Mouse (Mus musculus): Measurements from ENCODE around the gene Ripk3. TPM values are rescaled to one million over a fixed set of nuclear protein-coding genes. Genes with fewer than 3 reads are reported as not detected.

Ripk3 gene
- polyA plus RNA-seq, 1 experiment from 2014 or later: 16.1 TPM

GRCm38 (mm10) chr14:55780736-55781135, 7.9 kb downstream of the Ripk3 start:
- WGBS: 82% methylated on average over 11 of the region's 11 CpGs
- Histone ChIP-seq H3K27me3 (ENCODE audit: control insufficient read depth, insufficient read depth, low read length) (peaks cover 32% of the 10 kb centered on the region), H3K9me3 (ENCODE audit: control insufficient read depth, low read length) (no peaks in the 10 kb centered on the region), H3K27ac (replicated peaks in 1 of 2; ENCODE audit: control insufficient read depth in 1 of 2, insufficient read depth in 1 of 2, low read depth in 2 of 2, low read length in 2 of 2) (no peak overlapping the region), H3K4me3 (ENCODE audit: control insufficient read depth in 1 of 2, insufficient read depth in 1 of 2, low read depth in 1 of 2, low read length in 2 of 2) (no peak overlapping the region), H3K36me3 (ENCODE audit: control insufficient read depth, insufficient read depth, low read length) (peaks cover 22% of the 10 kb centered on the region), H3K4me1 (ENCODE audit: control insufficient read depth in 2 of 2, insufficient read depth in 2 of 2, low read length in 2 of 2) (peaks cover 11 to 13% of the 10 kb centered on the region in 2 experiments; a peak in 3 of 4 replicates), H3K9ac (ENCODE audit: low read length) (no peak overlapping the region), H3K4me2 (ENCODE audit: low read length) (0 out of 2 replicates have a peak overlapping the region, but pooled peaks have one; percentile 24)
- no peak for ATAC-seq (ENCODE audit: insufficient number of reproducible peaks, insufficient read depth, low FRiP score, low read depth)

GRCm38 (mm10) chr14:55779656-55780055, 9.0 kb downstream of the Ripk3 start:
- H3K9me3 ChIP-seq (ENCODE audit: control insufficient read depth, low read length): no peaks in the 10 kb centered on the region
- H3K27ac ChIP-seq (replicated peaks in 1 of 2; ENCODE audit: control insufficient read depth in 1 of 2, insufficient read depth in 1 of 2, low read depth in 2 of 2, low read length in 2 of 2): no peak overlapping the region
- no peak for ATAC-seq (ENCODE audit: insufficient number of reproducible peaks, insufficient read depth, low FRiP score, low read depth)
- peaks cover 23% of the 10 kb centered on the region for H3K27me3 ChIP-seq (ENCODE audit: control insufficient read depth, insufficient read depth, low read length)
- H3K4me3 ChIP-seq (ENCODE audit: control insufficient read depth in 1 of 2, insufficient read depth in 1 of 2, low read depth in 1 of 2, low read length in 2 of 2): no peak overlapping the region
- H3K36me3 ChIP-seq (ENCODE audit: control insufficient read depth, insufficient read depth, low read length): peaks cover 22% of the 10 kb centered on the region
- peaks cover 11 to 13% of the 10 kb centered on the region in 2 experiments; a peak in 3 of 4 replicates for H3K4me1 ChIP-seq (ENCODE audit: control insufficient read depth in 2 of 2, insufficient read depth in 2 of 2, low read length in 2 of 2)
- H3K9ac ChIP-seq (ENCODE audit: low read length): no peak overlapping the region
- H3K4me2 ChIP-seq (ENCODE audit: low read length): no peak overlapping the region
- WGBS: 56% methylated on average over 16 of the region's 16 CpGs

- Histone ChIP-seq H3K4me2 (ENCODE audit: low read length) (no peak overlapping the region), H3K27ac (replicated peaks in 1 of 2; ENCODE audit: control insufficient read depth in 1 of 2, insufficient read depth in 1 of 2, low read depth in 2 of 2, low read length in 2 of 2) (no peak overlapping the region), H3K9ac (ENCODE audit: low read length) (no peak overlapping the region), H3K36me3 (ENCODE audit: control insufficient read depth, insufficient read depth, low read length) (peaks cover 22% of the 10 kb centered on the region), H3K4me1 (ENCODE audit: control insufficient read depth in 2 of 2, insufficient read depth in 2 of 2, low read length in 2 of 2) (peaks cover 10 to 11% of the 10 kb centered on the region in 2 experiments; a peak in 3 of 4 replicates), H3K4me3 (ENCODE audit: control insufficient read depth in 1 of 2, insufficient read depth in 1 of 2, low read depth in 1 of 2, low read length in 2 of 2) (no peak overlapping the region), H3K9me3 (ENCODE audit: control insufficient read depth, low read length) (no peaks in the 10 kb centered on the region), H3K27me3 (ENCODE audit: control insufficient read depth, insufficient read depth, low read length) (peaks cover 13% of the 10 kb centered on the region)
- 81% methylated on average over 15 of the region's 15 CpGs for whole genome bisulfite sequencing
- ATAC-seq (ENCODE audit: insufficient number of reproducible peaks, insufficient read depth, low FRiP score, low read depth): no peak
These were observed 10.0 kb downstream of the Ripk3 start for GRCm38 (mm10) chr14:55778686-55779085.

- 83% methylated on average over 11 of the region's 11 CpGs for whole genome bisulfite sequencing
- no peak overlapping the region for H3K4me2 ChIP-seq (ENCODE audit: low read length)
- H3K27ac ChIP-seq (replicated peaks in 1 of 2; ENCODE audit: control insufficient read depth in 1 of 2, insufficient read depth in 1 of 2, low read depth in 2 of 2, low read length in 2 of 2): no peak overlapping the region
- H3K9me3 ChIP-seq (ENCODE audit: control insufficient read depth, low read length): no peaks in the 10 kb centered on the region
- no peak overlapping the region for H3K4me3 ChIP-seq (ENCODE audit: control insufficient read depth in 1 of 2, insufficient read depth in 1 of 2, low read depth in 1 of 2, low read length in 2 of 2)
- H3K9ac ChIP-seq (ENCODE audit: low read length): no peak overlapping the region
- H3K27me3 ChIP-seq (ENCODE audit: control insufficient read depth, insufficient read depth, low read length): peaks cover 12% of the 10 kb centered on the region
- no peak for ATAC-seq (ENCODE audit: insufficient number of reproducible peaks, insufficient read depth, low FRiP score, low read depth)
- peaks cover 10 to 11% of the 10 kb centered on the region in 2 experiments; a peak in 3 of 4 replicates for H3K4me1 ChIP-seq (ENCODE audit: control insufficient read depth in 2 of 2, insufficient read depth in 2 of 2, low read length in 2 of 2)
- peaks cover 27% of the 10 kb centered on the region for H3K36me3 ChIP-seq (ENCODE audit: control insufficient read depth, insufficient read depth, low read length)
These were observed 10.9 kb downstream of the Ripk3 start for GRCm38 (mm10) chr14:55777806-55778205.

- ATAC-seq (ENCODE audit: insufficient number of reproducible peaks, insufficient read depth, low FRiP score, low read depth): no peak
- H3K9me3 ChIP-seq (ENCODE audit: control insufficient read depth, low read length): no peaks in the 10 kb centered on the region
- H3K27ac ChIP-seq (replicated peaks in 1 of 2; ENCODE audit: control insufficient read depth in 1 of 2, insufficient read depth in 1 of 2, low read depth in 2 of 2, low read length in 2 of 2): no peak overlapping the region
- H3K4me2 ChIP-seq (ENCODE audit: low read length): no peak overlapping the region
- H3K27me3 ChIP-seq (ENCODE audit: control insufficient read depth, insufficient read depth, low read length): peaks cover 8% of the 10 kb centered on the region
- no peak overlapping the region for H3K9ac ChIP-seq (ENCODE audit: low read length)
- H3K4me3 ChIP-seq (ENCODE audit: control insufficient read depth in 1 of 2, insufficient read depth in 1 of 2, low read depth in 1 of 2, low read length in 2 of 2): no peak overlapping the region
- H3K36me3 ChIP-seq (ENCODE audit: control insufficient read depth, insufficient read depth, low read length): peaks cover 27% of the 10 kb centered on the region
- 21% methylated on average over 3 of the region's 3 CpGs for WGBS
- peaks cover 9 to 10% of the 10 kb centered on the region in 2 experiments; a peak in 3 of 4 replicates for H3K4me1 ChIP-seq (ENCODE audit: control insufficient read depth in 2 of 2, insufficient read depth in 2 of 2, low read length in 2 of 2)
These were observed 11.5 kb downstream of the Ripk3 start for GRCm38 (mm10) chr14:55777176-55777575.

GRCm38 (mm10) chr14:55776711-55777110, 12.0 kb downstream of the Ripk3 start:
- 58% methylated on average over 7 of the region's 7 CpGs for WGBS
- no peak overlapping the region for H3K4me3 ChIP-seq (ENCODE audit: control insufficient read depth in 1 of 2, insufficient read depth in 1 of 2, low read depth in 1 of 2, low read length in 2 of 2)
- H3K9ac ChIP-seq (ENCODE audit: low read length): no peak overlapping the region
- no peak overlapping the region for H3K4me2 ChIP-seq (ENCODE audit: low read length)
- H3K9me3 ChIP-seq (ENCODE audit: control insufficient read depth, low read length): no peaks in the 10 kb centered on the region
- no peak for ATAC-seq (ENCODE audit: insufficient number of reproducible peaks, insufficient read depth, low FRiP score, low read depth)
- peaks cover 9 to 10% of the 10 kb centered on the region in 2 experiments; a peak in 3 of 4 replicates for H3K4me1 ChIP-seq (ENCODE audit: control insufficient read depth in 2 of 2, insufficient read depth in 2 of 2, low read length in 2 of 2)
- H3K27ac ChIP-seq (replicated peaks in 1 of 2; ENCODE audit: control insufficient read depth in 1 of 2, insufficient read depth in 1 of 2, low read depth in 2 of 2, low read length in 2 of 2): no peak overlapping the region
- H3K27me3 ChIP-seq (ENCODE audit: control insufficient read depth, insufficient read depth, low read length): peaks cover 5% of the 10 kb centered on the region
- H3K36me3 ChIP-seq (ENCODE audit: control insufficient read depth, insufficient read depth, low read length): peaks cover 27% of the 10 kb centered on the region

GRCm38 (mm10) chr14:55769087-55769703, 19.5 kb downstream of the Ripk3 start:
- H3K4me2 ChIP-seq (ENCODE audit: low read length): no peak overlapping the region
- WGBS: 73% methylated on average over 16 of the region's 16 CpGs
- H3K4me1 ChIP-seq (ENCODE audit: control insufficient read depth in 2 of 2, insufficient read depth in 2 of 2, low read length in 2 of 2): peaks cover 4 to 5% of the 10 kb centered on the region in 2 experiments; a peak in 1 of 4 replicates
- H3K9ac ChIP-seq (ENCODE audit: low read length): no peak overlapping the region
- no peaks in the 10 kb centered on the region for H3K9me3 ChIP-seq (ENCODE audit: control insufficient read depth, low read length)
- H3K4me3 ChIP-seq (ENCODE audit: control insufficient read depth in 1 of 2, insufficient read depth in 1 of 2, low read depth in 1 of 2, low read length in 2 of 2): no peak overlapping the region
- ATAC-seq (ENCODE audit: insufficient number of reproducible peaks, insufficient read depth, low FRiP score, low read depth): no peak
- no peak overlapping the region for H3K27ac ChIP-seq (replicated peaks in 1 of 2; ENCODE audit: control insufficient read depth in 1 of 2, insufficient read depth in 1 of 2, low read depth in 2 of 2, low read length in 2 of 2)
- H3K27me3 ChIP-seq (ENCODE audit: control insufficient read depth, insufficient read depth, low read length): peaks cover 15% of the 10 kb centered on the region
- 0 out of 2 replicates have a peak, but pooled peaks cover 5% of the 10 kb centered on the region for H3K36me3 ChIP-seq (ENCODE audit: control insufficient read depth, insufficient read depth, low read length)

All from heart, embryonic 14.5 days (tissue).